Mouse (Mus musculus): ENCODE measurements around the gene Arhgap18. TPM values are rescaled to one million over a fixed set of nuclear protein-coding genes. Genes with fewer than 3 reads are reported as not detected.

Gene Arhgap18
- polyA plus RNA-seq, 1 experiment from 2014 or later, result 37.3 TPM

- H3K9ac ChIP-seq, result no peak overlapping the region
- 70% methylated on average over 4 of the region's 4 CpGs for WGBS
- H3K4me1 ChIP-seq, result no peaks in the 10 kb centered on the region; the same call in 1 of the 2 replicates
- H3K9me3 ChIP-seq, result no peaks in the 10 kb centered on the region
- no peaks in the 10 kb centered on the region for H3K36me3 ChIP-seq
- no peak overlapping the region for H3K27ac ChIP-seq (replicated peaks)
- H3K4me3 ChIP-seq, result no peak overlapping the region
- H3K27me3 ChIP-seq (replicated peaks), result no peaks in the 10 kb centered on the region
- ATAC-seq (ENCODE audit: extremely low read depth, insufficient number of reproducible peaks, low FRiP score, low TSS enrichment), result no peak
- H3K4me2 ChIP-seq, result no peak overlapping the region
Observed at GRCm38 (mm10) chr10:26761103-26761502, 7.9 kb downstream of the Arhgap18 start.

GRCm38 (mm10) chr10:26761991-26762903, 9.0 kb downstream of the Arhgap18 start:
- Histone ChIP-seq H3K9me3 (no peaks in the 10 kb centered on the region), H3K36me3 (no peaks in the 10 kb centered on the region), H3K4me3 (no peak overlapping the region), H3K4me2 (no peak overlapping the region), H3K9ac (no peak overlapping the region), H3K4me1 (peaks cover under 1% of the 10 kb centered on the region), H3K27me3 (replicated peaks) (no peaks in the 10 kb centered on the region), H3K27ac (replicated peaks) (no peak overlapping the region)
- 52% methylated on average over 9 of the region's 9 CpGs for WGBS
- ATAC-seq (ENCODE audit: extremely low read depth, insufficient number of reproducible peaks, low FRiP score, low TSS enrichment), result no peak

GRCm38 (mm10) chr10:26767196-26767595, 14.0 kb downstream of the Arhgap18 start:
- Histone ChIP-seq H3K27ac (replicated peaks) (no peak overlapping the region), H3K4me1 (peaks cover 22% of the 10 kb centered on the region), H3K4me3 (no peak overlapping the region), H3K9me3 (no peaks in the 10 kb centered on the region), H3K36me3 (no peaks in the 10 kb centered on the region), H3K9ac (no peak overlapping the region), H3K27me3 (replicated peaks) (no peaks in the 10 kb centered on the region), H3K4me2 (no peak overlapping the region)
- WGBS, result 39% methylated on average over 3 of the region's 3 CpGs
- no peak for ATAC-seq (ENCODE audit: extremely low read depth, insufficient number of reproducible peaks, low FRiP score, low TSS enrichment)

GRCm38 (mm10) chr10:26768943-26769342, 15.7 kb downstream of the Arhgap18 start:
- Histone ChIP-seq H3K27ac (replicated peaks) (no peak overlapping the region), H3K4me3 (no peak overlapping the region), H3K9me3 (no peaks in the 10 kb centered on the region), H3K36me3 (no peaks in the 10 kb centered on the region), H3K4me1 (peaks cover 29% of the 10 kb centered on the region), H3K27me3 (replicated peaks) (no peaks in the 10 kb centered on the region), H3K4me2 (no peak overlapping the region), H3K9ac (no peak overlapping the region)
- no peak for ATAC-seq (ENCODE audit: extremely low read depth, insufficient number of reproducible peaks, low FRiP score, low TSS enrichment)
- WGBS, result 67% methylated on average over 2 of the region's 2 CpGs

- no peak overlapping the region for H3K9ac ChIP-seq
- peaks cover 36% of the 10 kb centered on the region for H3K4me1 ChIP-seq
- 83% methylated on average over 8 of the region's 8 CpGs for WGBS
- no peaks in the 10 kb centered on the region for H3K27me3 ChIP-seq (replicated peaks)
- no peak overlapping the region for H3K4me2 ChIP-seq
- no peak overlapping the region for H3K27ac ChIP-seq (replicated peaks)
- no peak for ATAC-seq (ENCODE audit: extremely low read depth, insufficient number of reproducible peaks, low FRiP score, low TSS enrichment)
- H3K36me3 ChIP-seq, result no peaks in the 10 kb centered on the region
- no peaks in the 10 kb centered on the region for H3K9me3 ChIP-seq
- no peak overlapping the region for H3K4me3 ChIP-seq
Observed at GRCm38 (mm10) chr10:26770035-26770434, 16.8 kb downstream of the Arhgap18 start.

GRCm38 (mm10) chr10:26771938-26772623, 18.9 kb downstream of the Arhgap18 start:
- peak overlapping the region; percentile 83 for H3K9ac ChIP-seq
- H3K36me3 ChIP-seq, result no peaks in the 10 kb centered on the region
- peak; percentile 75; the same call in 1 of the 2 replicates for ATAC-seq (ENCODE audit: extremely low read depth, insufficient number of reproducible peaks, low FRiP score, low TSS enrichment)
- H3K4me2 ChIP-seq, result peak overlapping the region; percentile 78
- no peaks in the 10 kb centered on the region for H3K27me3 ChIP-seq (replicated peaks)
- H3K4me3 ChIP-seq, result peak overlapping the region; percentile 69
- H3K27ac ChIP-seq (replicated peaks), result peak overlapping the region; percentile 96
- H3K9me3 ChIP-seq, result no peaks in the 10 kb centered on the region
- peaks cover 44% of the 10 kb centered on the region for H3K4me1 ChIP-seq
- WGBS, result 8% methylated on average over 15 of the region's 15 CpGs

GRCm38 (mm10) chr10:26772624-26773540, 19.7 kb downstream of the Arhgap18 start:
- H3K4me1 ChIP-seq, result peaks cover 42% of the 10 kb centered on the region
- no peaks in the 10 kb centered on the region for H3K9me3 ChIP-seq
- WGBS, result 2% methylated on average over 22 of the region's 22 CpGs
- no peaks in the 10 kb centered on the region for H3K27me3 ChIP-seq (replicated peaks)
- ATAC-seq (ENCODE audit: extremely low read depth, insufficient number of reproducible peaks, low FRiP score, low TSS enrichment), result peak; percentile 80
- peak overlapping the region; percentile 83 for H3K9ac ChIP-seq
- peak overlapping the region; percentile 78 for H3K4me2 ChIP-seq
- H3K4me3 ChIP-seq, result peak overlapping the region; percentile 69
- H3K36me3 ChIP-seq, result no peaks in the 10 kb centered on the region
- H3K27ac ChIP-seq (replicated peaks), result peak overlapping the region; percentile 96

- Histone ChIP-seq H3K4me3 (peak overlapping the region; percentile 69), H3K27me3 (replicated peaks) (no peaks in the 10 kb centered on the region), H3K27ac (replicated peaks) (peak overlapping the region; percentile 96), H3K9me3 (no peaks in the 10 kb centered on the region), H3K4me2 (peak overlapping the region; percentile 78), H3K9ac (peak overlapping the region; percentile 83), H3K36me3 (no peaks in the 10 kb centered on the region), H3K4me1 (peaks cover 37% of the 10 kb centered on the region)
- ATAC-seq (ENCODE audit: extremely low read depth, insufficient number of reproducible peaks, low FRiP score, low TSS enrichment), result no peak
- 58% methylated on average over 5 of the region's 5 CpGs for WGBS
Observed at GRCm38 (mm10) chr10:26773541-26773940, 20.3 kb downstream of the Arhgap18 start.

GRCm38 (mm10) chr10:26774266-26774665, 21.0 kb downstream of the Arhgap18 start:
- Histone ChIP-seq H3K36me3 (no peaks in the 10 kb centered on the region), H3K4me1 (peaks cover 38% of the 10 kb centered on the region), H3K9ac (peak overlapping the region; percentile 83), H3K27me3 (replicated peaks) (no peaks in the 10 kb centered on the region), H3K4me3 (peak overlapping the region; percentile 69), H3K9me3 (no peaks in the 10 kb centered on the region), H3K4me2 (peak overlapping the region; percentile 78), H3K27ac (replicated peaks) (peak overlapping the region; percentile 96; the same call in 1 of the 2 replicates)
- ATAC-seq (ENCODE audit: extremely low read depth, insufficient number of reproducible peaks, low FRiP score, low TSS enrichment), result no peak
- WGBS, result 54% methylated on average over 1 of the region's 1 CpGs

GRCm38 (mm10) chr10:26776443-26776842, 23.2 kb downstream of the Arhgap18 start:
- no peak for ATAC-seq (ENCODE audit: extremely low read depth, insufficient number of reproducible peaks, low FRiP score, low TSS enrichment)
- H3K9me3 ChIP-seq, result no peaks in the 10 kb centered on the region
- H3K9ac ChIP-seq, result no peak overlapping the region
- no peak overlapping the region for H3K4me3 ChIP-seq
- H3K4me2 ChIP-seq, result no peak overlapping the region
- no peaks in the 10 kb centered on the region for H3K36me3 ChIP-seq
- no peak overlapping the region for H3K27ac ChIP-seq (replicated peaks)
- H3K27me3 ChIP-seq (replicated peaks), result no peaks in the 10 kb centered on the region
- H3K4me1 ChIP-seq, result peaks cover 58% of the 10 kb centered on the region

- H3K36me3 ChIP-seq, result no peaks in the 10 kb centered on the region
- no peak overlapping the region for H3K9ac ChIP-seq
- H3K27me3 ChIP-seq (replicated peaks), result no peaks in the 10 kb centered on the region
- H3K4me2 ChIP-seq, result no peak overlapping the region
- peaks cover 42% of the 10 kb centered on the region for H3K4me1 ChIP-seq
- no peak for ATAC-seq (ENCODE audit: extremely low read depth, insufficient number of reproducible peaks, low FRiP score, low TSS enrichment)
- 46% methylated on average over 3 of the region's 3 CpGs for WGBS
- H3K27ac ChIP-seq (replicated peaks), result no peak overlapping the region
- H3K4me3 ChIP-seq, result no peak overlapping the region
- no peaks in the 10 kb centered on the region for H3K9me3 ChIP-seq
Observed at GRCm38 (mm10) chr10:26780581-26780980, 27.4 kb downstream of the Arhgap18 start.

All from heart, embryonic 13.5 days (tissue).